Mouse (Mus musculus): ENCODE data around the gene Prkar1b.

Prkar1b gene

DNA sequence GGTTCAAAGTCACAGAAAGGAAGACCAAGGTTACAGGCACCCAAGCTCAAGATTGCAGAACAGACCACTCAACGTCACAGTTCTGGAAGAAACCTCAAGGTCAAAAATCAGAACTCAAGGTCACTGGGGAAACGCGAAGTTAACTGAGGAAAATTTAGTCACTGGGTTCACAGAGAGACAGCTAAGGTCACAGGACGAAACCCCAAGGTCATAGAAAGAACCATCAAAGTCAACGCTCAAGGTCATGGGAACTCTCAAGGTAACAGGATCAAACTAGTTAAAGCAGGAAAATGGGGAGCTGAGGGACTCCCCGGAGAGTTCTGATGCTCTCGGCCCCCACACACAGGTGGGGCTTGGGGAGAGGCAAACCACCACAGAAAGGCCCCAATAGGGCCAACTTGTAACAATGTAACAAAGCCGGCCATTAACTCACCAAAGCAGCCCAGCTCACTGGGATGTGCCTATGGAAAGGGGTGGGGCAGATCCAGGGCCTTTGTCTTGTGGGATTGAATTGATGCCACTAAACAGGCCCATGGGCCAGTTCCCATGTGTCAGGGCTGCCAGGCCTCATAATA, 174.8 kb downstream of the Prkar1b start:
- DNase-seq (ENCODE audit: low read depth, low spot score): no peak

DNA sequence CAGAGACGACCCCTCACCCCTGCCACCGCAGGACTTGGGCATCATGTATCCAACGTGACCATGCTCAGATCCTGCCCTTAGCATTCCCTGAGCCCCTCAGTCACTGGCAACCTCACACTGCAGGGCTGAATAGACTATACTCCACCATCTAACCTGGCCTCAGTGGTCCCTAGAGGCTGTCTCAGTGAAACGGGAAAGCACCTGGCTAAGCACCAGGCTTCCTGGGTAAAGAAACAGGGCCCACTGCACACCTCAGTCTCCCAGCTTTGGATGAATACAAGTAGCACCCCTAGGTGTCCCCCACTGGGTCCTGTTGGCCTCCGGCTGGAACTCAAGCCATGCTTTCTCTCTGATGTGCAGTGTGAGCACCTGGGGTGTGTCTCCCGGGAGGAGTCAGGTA, 176.3 kb downstream of the Prkar1b start:
- DNase-seq (ENCODE audit: low read depth, low spot score): no peak

DNA sequence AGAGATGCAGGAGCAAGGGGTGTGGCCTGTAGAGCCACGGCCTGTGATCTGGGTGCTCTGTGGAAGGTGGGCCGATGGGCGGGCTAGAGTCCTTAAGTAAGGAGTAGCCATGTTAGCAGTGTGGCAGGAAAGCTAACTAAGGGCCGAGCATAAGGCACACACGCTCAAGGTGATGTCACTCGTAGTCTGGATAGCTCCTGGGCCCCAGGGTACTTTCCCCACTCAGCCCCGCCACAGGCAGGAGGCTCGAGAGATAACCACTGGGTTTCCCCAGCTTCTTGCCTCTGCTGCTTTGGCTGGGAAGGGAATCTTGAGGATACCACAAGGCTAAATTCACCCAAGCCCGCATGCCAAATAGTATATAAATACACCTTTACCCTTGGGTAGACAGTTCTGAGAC, 178.4 kb downstream of the Prkar1b start:
- no peak for DNase-seq (ENCODE audit: low read depth, low spot score)

DNA sequence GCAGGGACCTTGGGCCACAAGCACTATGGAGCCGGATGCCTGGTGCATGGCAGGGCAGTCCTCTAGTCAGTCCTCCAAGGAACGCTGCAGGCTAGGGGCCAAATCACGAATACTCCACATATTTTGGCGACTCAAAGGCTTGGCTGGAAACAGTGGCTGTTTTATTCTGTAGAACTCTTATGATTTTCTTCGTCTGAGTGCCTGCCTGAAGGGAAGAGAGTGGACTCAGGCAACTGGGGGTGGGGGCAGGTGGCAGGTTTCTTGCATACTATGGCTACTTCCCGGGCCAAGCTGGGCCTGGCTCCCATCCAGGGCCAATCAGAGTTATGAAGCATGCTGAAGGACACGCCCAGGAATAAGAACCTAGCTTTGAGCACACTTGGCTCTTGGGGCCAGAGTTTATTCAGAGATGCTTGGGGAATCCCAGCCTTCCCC, 179.7 kb downstream of the Prkar1b start:
- DNase-seq (ENCODE audit: low read depth, low spot score): no peak
